Mouse (Mus musculus) kidney, postnatal 0 days (tissue): Measurements from ENCODE around the gene Gm21294. TPM values are rescaled to one million over a fixed set of nuclear protein-coding genes. Genes with fewer than 3 reads are reported as not detected.
"Not testable (repeated sequence)": the region's sequence is repeated elsewhere in the genome, so short reads cannot be mapped to it uniquely, and the experiment has no call there.

ENCODE experiments used
- ATAC-seq: fragments of 200-750 bp; cut with Nextera tagmentation; replicated peaks from 2 replicates; pipeline ENCODE4 v1.8.0; 2017; ENCODE audit warnings: low read depth, moderate number of reproducible peaks, moderate TSS enrichment, moderate library complexity; ENCODE audit not compliant: low FRiP score
- DNase-seq: peaks from one replicate; pipeline ENCODE4 v3.0.0-alpha.2; 2016; ENCODE audit warnings: low spot score
- H3K27ac ChIP-seq: fragments of 300-500 bp; sonication (generic); 2 replicates; pipeline ENCODE4 v1.5.1; 2014; ENCODE audit warnings: mild to moderate bottlenecking
- H3K27me3 ChIP-seq: fragments of 300-500 bp; sonication (generic); 2 replicates; pipeline ENCODE4 v1.6.1; 2014; ENCODE audit warnings: low read length, mixed read lengths; ENCODE audit not compliant: insufficient read depth
- H3K36me3 ChIP-seq: fragments of 300-500 bp; sonication (generic); 2 replicates; pipeline ENCODE4 v1.6.1; 2014; ENCODE audit warnings: low read length, mixed read lengths; ENCODE audit not compliant: insufficient read depth
- H3K4me1 ChIP-seq: fragments of 300-500 bp; sonication (generic); replicated peaks from 2 replicates; pipeline ENCODE4 v1.6.1; 2014; ENCODE audit warnings: antibody characterized with exemption, low read length, mixed read lengths; ENCODE audit not compliant: insufficient read depth
- H3K4me2 ChIP-seq: fragments of 300-500 bp; sonication (generic); 2 replicates; pipeline ENCODE4 v1.6.1; 2014; ENCODE audit warnings: mild to moderate bottlenecking, low read length, moderate library complexity, mixed read lengths
- H3K4me3 ChIP-seq: fragments of 300-500 bp; sonication (generic); replicated peaks from 2 replicates; pipeline ENCODE4 v1.5.1; 2014; ENCODE audit warnings: low read depth, low read length
- H3K9ac ChIP-seq: fragments of 300-500 bp; sonication (generic); 2 replicates; pipeline ENCODE4 v1.6.1; 2014; ENCODE audit warnings: low read depth, low read length
- H3K9me3 ChIP-seq: fragments of 300-500 bp; sonication (generic); replicated peaks from 2 replicates; pipeline ENCODE4 v1.6.1; 2016; ENCODE audit warnings: low read length, inconsistent platforms, mixed read lengths
- WGBS: fragments of 180-500 bp; shearing (Covaris S2); extraction: QIAGEN DNeasy Blood & Tissue Kit; methylation state at CpG from one replicate; pipeline ENCODE4 v1.1.7; 2014; 5-methylcytosine and 5-hydroxymethylcytosine counted together
- polyA plus RNA-seq: library from polyadenylated mRNA; unstranded; fragments of >200 nt; fragmentation: Nextera tagmentation; extraction: Ambion mirVana; gene quantifications from 2 replicates; pipeline ENCODE4 v1.2.1, GENCODE M21; 2015

Gm21294 gene
- not detected in 2 replicates for polyA plus RNA-seq

GRCm38 (mm10) chrY:89052506-89052905 lies at the start of gene Gm21294:
Gene Gm21294 (plus strand): TSS chrY:89052806.
- H3K4me2 ChIP-seq, H3K4me1 ChIP-seq, DNase-seq, H3K9ac ChIP-seq, H3K27me3 ChIP-seq, H3K36me3 ChIP-seq, H3K4me3 ChIP-seq, H3K27ac ChIP-seq, H3K9me3 ChIP-seq, ATAC-seq: not testable (repeated sequence)
- WGBS: no CpG with 5 or more reads among the region's 5 CpGs

- not testable (repeated sequence) for H3K4me2 ChIP-seq, H3K27me3 ChIP-seq, H3K4me3 ChIP-seq, ATAC-seq, H3K9me3 ChIP-seq, H3K9ac ChIP-seq, H3K36me3 ChIP-seq, H3K4me1 ChIP-seq, DNase-seq, H3K27ac ChIP-seq
- no CpG with 5 or more reads among the region's 21 CpGs for WGBS
These were observed 73.6 kb downstream of the Gm21294 start for GRCm38 (mm10) chrY:89126246-89126645.
